Mouse (Mus musculus) left cerebral cortex, adult 11 months (tissue): ENCODE results near the gene Ncor2.

ENCODE experiments used
- DNase-seq: peaks from one replicate; pipeline ENCODE4 v3.0.0; 2022; ENCODE audit warnings: low spot score

Ncor2 gene

GRCm38 (mm10) chr5:125190105-125190813 lies 11.2 kb upstream of the Ncor2 start:
- no peak for DNase-seq

DNA sequence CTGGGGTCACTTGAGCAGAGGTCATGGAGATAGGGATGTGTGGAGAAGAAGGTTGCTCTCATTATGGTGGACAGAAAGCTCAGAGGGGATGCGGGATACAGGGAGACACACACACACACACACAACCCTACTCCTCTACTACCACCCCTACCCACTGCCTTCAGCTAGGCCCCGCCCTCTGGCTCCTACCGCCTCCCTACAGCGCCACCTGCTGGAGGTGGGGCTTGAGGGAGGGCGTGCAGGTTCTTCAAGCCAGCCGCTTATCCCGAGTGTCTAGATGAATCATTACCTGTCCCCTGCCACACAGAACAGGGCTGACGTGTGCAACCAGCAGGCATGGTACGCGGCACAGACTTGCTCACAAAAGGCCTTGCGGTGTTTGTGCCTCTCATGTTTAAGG lies 10.6 kb upstream of the Ncor2 start:
- DNase-seq: peak; percentile 61

GRCm38 (mm10) chr5:125188812-125189598 lies 10.0 kb upstream of the Ncor2 start:
- DNase-seq: no peak

- DNase-seq: no peak
Observed at GRCm38 (mm10) chr5:125184826-125185225, 5.8 kb upstream of the Ncor2 start.

GRCm38 (mm10) chr5:125183321-125184003 lies 4.4 kb upstream of the Ncor2 start:
- DNase-seq: no peak

GRCm38 (mm10) chr5:125180630-125181263 lies 1.7 kb upstream of the Ncor2 start:
- no peak for DNase-seq

DNA sequence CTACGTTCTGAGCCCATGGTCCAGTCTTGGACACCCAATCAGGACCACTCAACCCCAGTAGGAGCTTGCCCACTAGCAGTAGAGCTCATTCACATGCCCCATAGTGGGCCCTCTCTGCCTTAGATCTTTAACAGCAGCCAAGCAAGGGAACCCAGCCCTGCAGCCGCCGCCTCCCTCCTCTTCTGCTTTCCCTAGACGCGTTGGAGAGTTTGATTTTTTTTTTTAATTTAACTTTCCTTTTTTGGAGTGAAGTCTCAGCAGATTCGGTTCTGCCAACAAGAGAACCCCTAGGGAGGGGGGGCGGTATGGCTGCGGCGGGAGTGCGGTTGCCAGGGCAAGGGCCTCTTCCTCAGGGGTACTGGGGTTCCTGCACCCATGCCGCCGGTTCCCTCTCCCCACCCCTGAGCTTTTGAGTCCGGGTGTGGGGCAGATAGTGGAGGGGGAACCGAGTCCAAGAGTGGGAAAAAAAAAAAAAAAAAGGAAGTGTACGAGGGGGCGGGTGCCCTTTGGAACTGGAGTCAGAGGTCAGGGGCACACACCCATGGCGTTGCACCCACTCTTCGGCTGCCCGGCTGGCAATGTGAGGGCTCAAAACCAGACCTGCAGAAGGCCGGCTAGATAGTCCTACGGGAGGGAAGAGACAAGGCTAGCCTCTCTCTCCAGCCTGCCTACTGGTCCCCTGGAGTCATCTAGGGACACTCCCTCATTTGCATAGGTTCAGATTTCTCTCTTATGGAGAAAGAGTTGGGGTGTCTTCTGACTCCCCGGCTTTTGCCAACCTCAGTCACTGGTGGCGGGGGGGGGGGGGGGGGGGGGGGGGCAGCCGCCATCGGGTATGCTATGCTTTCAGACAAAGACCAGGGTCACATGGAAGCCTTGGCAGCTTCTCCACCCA lies 963 bp upstream of the Ncor2 start:
- peak; percentile 69 for DNase-seq

DNA sequence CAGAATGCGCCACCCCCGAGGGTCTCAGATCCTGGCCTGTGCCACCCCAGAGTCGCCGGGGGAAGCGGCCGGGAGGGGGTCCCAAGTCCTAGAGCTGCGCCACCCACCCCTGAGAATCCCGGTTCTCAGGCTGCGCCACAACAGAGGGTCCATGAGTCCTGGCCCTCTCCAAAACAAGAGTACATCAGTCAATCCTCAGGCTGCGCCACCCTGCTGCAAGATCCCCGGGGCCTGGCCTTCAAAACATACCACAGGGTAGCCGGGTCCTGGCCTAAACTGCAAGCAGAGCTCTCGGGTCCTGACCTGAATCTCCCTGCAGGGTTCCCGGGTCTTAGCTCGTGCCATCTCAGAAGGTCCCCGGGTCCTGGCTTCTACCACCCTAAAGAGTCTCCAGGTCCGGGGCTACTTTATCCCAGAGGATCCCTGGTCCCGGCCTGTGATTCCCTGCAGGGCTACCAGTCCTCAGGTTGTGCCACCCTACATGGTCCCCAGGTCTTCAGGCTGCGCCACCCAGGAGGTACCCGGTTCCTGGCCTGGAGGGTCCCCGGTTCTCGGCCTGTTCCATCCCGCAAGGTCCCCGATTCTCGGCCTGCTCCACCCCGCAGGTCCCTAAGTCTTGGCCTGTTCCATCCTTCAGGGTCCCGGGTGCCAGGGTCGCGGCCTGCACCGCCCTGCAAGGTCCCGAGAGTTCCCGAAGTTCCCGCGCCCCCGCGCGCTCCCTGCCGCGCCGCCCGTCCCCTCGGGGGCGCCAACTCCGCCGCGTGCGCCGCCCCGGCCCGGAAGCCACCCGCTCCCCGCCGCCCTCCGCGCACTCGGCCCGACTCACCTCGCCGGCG lies 630 bp downstream of the Ncor2 start:
- peak; percentile 50 for DNase-seq

- DNase-seq: peak; percentile 76
Observed at GRCm38 (mm10) chr5:125177481-125178134, 1.4 kb downstream of the Ncor2 start.

GRCm38 (mm10) chr5:125176864-125177263 lies 2.2 kb downstream of the Ncor2 start:
- peak; percentile 52 for DNase-seq

GRCm38 (mm10) chr5:125176370-125176766 lies 2.7 kb downstream of the Ncor2 start:
- DNase-seq: no peak

GRCm38 (mm10) chr5:125175673-125176369 lies 3.2 kb downstream of the Ncor2 start:
- no peak for DNase-seq

- DNase-seq: no peak
Observed at GRCm38 (mm10) chr5:125174726-125175672, 4.0 kb downstream of the Ncor2 start.

DNA sequence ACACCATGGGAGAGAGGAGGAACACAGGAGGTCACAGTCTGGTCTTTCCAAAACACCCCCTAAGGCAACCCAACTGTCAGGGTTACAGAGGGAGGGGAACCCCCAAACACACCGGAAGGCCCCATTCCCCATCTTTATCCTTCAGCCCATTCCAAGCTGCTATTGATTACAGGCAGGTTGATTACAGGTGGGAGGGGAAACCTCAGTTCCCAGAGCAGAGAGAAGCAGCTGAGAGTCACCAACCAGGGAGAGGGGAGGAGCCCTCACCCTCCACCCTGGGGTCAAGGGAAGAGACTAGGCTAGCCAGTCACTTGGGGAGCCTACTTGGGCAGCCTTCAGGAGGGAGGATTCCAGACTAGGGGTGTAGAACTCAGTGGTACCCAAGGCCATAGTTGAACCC lies 5.2 kb downstream of the Ncor2 start:
- no peak for DNase-seq

- no peak for DNase-seq
Observed at GRCm38 (mm10) chr5:125172831-125173615, 6.0 kb downstream of the Ncor2 start.

- DNase-seq: no peak
Observed at GRCm38 (mm10) chr5:125171259-125171658, 7.8 kb downstream of the Ncor2 start.

GRCm38 (mm10) chr5:125170107-125170842 lies 8.7 kb downstream of the Ncor2 start:
- DNase-seq: no peak
